Mouse (Mus musculus) CH12.LX (cell line): Measurements from ENCODE around the gene Fbxl17.

Source experiments
- CTCF ChIP-seq, 2 experiments: IDR thresholded peaks in 1 of 2; conservative IDR thresholded peaks in 1 of 2; 2 replicates each; pipeline ENCODE4 v1.5.1; 2011 to 2012; ENCODE audit warnings: low read depth in 2 of 2, low read length in 2 of 2, improper control_type of control experiment in 1 of 2, inconsistent platforms in 1 of 2, mild to moderate bottlenecking in 1 of 2, moderate library complexity in 1 of 2
- ELF1 ChIP-seq: IDR thresholded peaks from 2 replicates; pipeline ENCODE4 v1.6.1; 2014; ENCODE audit warnings: low read depth, mild to moderate bottlenecking, inconsistent platforms, low read length, improper control_type of control experiment
- POLR2A ChIP-seq: IDR thresholded peaks from 2 replicates; pipeline ENCODE4 v1.6.1; 2011; ENCODE audit warnings: low read depth, mild to moderate bottlenecking, improper control_type of control experiment, low read length
- TCF12 ChIP-seq: IDR thresholded peaks from 2 replicates; pipeline ENCODE4 v1.6.1; 2014; ENCODE audit warnings: low read depth, mild to moderate bottlenecking, inconsistent platforms, low read length, improper control_type of control experiment
- USF2 ChIP-seq: conservative IDR thresholded peaks from 2 replicates; pipeline ENCODE4 v1.6.1; 2011; ENCODE audit warnings: low read depth, low read length, improper control_type of control experiment

DNA sequence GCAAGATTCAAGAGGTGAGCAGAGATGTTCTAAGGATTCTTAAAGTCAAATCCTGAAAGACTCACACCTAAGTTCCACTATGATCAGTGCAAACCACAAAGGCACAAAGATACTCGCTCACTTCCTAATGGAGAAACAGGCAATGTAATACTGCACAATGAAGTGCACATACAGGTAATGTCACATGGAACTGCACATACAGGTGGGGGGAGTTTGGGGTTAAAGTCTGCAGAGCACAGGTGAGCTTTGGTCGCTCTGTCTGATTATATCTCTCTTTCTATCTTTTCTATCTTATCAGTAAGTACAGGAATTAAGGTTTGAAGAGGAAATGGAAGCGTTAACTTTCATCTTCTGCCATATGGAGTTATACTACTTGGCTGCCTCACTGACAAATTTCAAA lies 158.6 kb downstream of the Fbxl17 start:
- TF ChIP-seq ELF1 (no peak), CTCF (conservative IDR thresholded peaks at IDR 0.05 in 1 of 2, IDR thresholded peaks at IDR 0.05 in 1 of 2; ENCODE audit: low read depth in 2 of 2, low read length in 2 of 2) (no peak), USF2 (no peak), POLR2A (no peak), TCF12 (no peak)
